Mouse (Mus musculus) telencephalon, adult 2 months (tissue): Measurements from ENCODE around the gene Irf8.

Experiments
- DNase-seq: peaks from one replicate; pipeline ENCODE4 v3.0.0-alpha.2; 2011; ENCODE audit warnings: low read depth, low spot score

Irf8 gene

GRCm38 (mm10) chr8:120735770-120736481 is at the start of gene Irf8:
Gene Irf8, plus strand, starts transcription at chr8:120736358.
- DNase-seq, result peak; percentile 48

- DNase-seq, result no peak
These were observed 49.6 kb upstream of the Irf8 start for GRCm38 (mm10) chr8:120686576-120686975.

DNA sequence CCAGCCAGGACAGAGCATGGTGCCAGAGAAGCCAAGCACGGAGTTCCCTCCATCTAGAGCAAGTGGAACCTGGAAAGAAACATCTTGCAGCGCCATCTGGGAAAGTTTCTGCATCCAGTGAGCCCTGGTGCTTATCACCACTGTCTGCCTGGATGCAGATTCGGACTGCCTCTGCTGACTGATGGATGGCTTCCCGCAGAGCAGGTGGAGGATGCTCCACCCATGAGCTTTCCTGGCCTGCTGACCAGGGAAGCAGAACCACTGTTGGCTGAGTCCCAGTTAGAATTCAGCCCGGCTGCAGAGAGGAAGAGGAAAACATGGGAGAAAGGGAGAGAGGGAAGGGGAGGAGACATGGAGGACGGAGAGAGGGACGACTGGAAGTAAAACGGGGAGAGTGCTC is 48.4 kb upstream of the Irf8 start:
- DNase-seq, result no peak

DNA sequence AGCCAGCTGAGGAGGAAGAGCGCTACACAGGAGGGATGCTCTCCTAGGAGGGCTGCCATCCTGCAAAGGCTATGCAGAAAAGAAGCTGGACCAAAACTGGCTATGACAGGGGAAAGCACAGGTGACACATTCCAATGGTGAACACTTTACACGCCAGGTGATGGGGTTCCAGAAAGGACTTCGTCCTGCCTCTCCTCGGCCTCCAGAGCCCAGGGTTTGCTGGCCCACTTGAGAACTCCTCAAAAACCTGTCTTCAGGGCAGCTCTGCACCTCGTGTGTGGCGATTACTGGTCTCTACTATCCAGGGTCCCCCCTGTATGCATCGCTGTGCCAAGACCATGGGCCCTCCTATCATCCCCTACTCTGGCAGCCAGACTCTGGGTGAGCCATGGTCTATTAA is 47.6 kb upstream of the Irf8 start:
- no peak for DNase-seq

DNA sequence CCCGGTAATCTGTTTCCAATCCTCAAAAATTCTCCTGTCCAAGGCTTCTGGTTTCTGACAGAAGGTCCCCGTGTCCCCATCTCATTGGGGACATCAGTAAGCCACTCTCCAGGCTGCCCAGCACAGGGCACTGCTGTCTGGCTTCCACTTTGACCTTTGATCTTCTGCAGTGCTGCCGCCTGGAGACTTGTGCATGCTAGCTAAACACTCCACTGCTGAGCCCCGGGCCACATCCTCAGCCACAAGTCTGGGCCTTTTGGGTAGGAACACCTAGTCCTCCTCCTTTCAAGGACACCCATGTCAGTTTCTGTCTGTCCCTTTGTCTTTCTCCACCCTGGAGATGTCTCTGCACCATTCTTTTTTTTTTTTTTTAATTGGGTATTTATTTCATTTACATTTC is 43.2 kb upstream of the Irf8 start:
- no peak for DNase-seq

DNA sequence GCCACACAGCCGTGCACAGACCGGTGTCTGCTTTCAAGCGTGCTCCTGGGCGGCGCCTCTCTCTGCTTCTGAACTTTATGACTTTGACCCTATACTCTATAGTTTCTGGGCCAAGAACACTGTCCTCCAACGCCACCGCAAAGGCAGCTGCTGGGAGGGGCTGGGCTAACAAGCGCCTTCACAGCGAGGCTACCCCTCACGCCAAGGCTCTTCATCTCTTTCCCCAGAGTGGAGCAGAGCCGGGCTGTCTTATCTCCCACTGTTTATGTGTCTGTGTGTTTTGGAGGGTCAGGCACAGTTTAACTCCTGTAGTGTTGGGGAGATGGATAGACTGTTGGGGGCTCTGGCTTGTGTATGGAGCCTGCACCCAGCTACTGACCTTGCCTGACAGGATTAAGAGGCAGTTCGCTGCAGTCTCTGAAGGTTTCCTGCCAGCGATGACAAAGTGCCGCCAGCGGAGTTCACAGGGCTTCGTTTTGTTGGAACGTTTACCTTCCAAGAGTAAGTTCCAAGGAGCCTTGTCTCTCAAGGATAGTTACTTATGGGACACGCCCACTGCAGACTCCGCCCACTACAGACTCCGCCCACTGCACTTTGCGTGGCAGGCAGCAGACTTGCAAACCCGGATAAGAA is 42.2 kb upstream of the Irf8 start:
- no peak for DNase-seq

DNA sequence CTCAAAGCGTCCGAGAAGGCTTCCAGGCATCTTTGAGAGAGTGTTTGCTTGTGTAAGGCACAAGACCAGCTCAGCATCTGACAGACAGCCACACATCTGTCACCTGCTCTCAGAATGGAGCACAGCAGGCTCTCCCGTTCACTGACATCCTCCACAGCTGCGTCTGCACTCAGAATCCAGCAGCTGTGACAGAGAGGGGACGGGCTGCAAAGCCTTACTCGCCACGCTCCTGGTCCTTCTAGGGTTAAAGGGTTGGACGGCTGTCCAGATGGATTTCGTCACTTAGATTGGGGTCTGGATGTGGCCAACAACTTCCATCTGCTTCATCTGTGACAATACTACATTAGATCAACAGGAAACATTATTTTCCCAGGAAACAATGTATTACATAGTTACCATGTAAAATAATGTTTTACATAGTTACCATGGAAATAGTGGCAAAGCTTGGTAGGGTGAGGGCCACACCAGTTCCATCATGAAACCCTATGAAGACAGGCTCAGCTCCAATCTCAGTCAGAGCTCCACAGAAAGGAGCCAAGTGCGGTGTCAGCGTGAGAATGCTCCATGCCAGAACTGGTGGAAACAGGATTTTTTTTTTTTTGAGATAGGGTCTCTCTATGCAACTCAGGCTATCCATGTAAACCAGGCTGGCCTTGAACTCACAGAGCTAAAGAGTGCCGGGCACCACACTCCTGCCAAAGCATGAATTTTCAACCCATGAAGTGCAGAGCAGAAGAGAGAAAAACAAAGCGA is 39.6 kb upstream of the Irf8 start:
- DNase-seq, result no peak

DNA sequence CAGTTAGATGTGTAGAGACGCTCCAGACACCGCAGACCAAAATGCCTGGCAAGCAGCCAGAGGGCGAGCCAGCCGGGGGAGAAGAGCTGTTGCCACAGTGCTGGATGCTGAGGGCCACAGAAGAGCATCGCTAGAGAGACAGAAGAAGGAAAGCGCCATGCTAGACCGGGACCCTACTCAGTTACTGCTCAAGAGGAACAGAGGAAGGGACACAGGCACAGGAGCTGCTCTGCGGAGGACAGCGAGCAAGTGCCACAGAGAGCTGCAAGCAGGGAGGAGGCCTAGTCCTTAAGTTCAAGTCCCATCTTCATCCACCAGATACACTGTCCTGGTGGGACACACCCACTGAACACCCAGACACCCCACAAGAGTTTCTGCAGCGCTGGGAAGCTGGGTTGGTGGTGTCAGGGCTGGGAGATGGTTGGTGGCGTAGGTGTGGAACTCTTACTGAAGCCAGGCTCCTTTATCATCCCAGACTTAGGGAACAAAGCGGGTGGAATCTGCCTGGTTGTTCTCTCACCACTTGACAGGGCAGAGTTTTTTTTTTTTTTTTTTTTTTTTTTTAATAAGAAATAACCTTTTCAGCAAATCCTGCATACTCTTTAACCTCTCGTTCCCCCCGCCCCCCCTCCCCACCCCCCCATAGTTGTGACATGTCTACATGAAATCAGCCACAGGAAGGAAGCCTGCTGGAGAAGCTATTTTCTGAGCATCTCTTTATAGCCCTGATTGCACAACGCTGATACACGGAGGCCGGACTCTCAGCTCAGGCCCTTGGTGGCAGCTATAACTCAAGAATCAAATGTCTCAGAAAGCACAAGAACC is 38.8 kb upstream of the Irf8 start:
- DNase-seq, result no peak

- no peak for DNase-seq
These were observed 38.2 kb upstream of the Irf8 start for GRCm38 (mm10) chr8:120697979-120698272.

DNA sequence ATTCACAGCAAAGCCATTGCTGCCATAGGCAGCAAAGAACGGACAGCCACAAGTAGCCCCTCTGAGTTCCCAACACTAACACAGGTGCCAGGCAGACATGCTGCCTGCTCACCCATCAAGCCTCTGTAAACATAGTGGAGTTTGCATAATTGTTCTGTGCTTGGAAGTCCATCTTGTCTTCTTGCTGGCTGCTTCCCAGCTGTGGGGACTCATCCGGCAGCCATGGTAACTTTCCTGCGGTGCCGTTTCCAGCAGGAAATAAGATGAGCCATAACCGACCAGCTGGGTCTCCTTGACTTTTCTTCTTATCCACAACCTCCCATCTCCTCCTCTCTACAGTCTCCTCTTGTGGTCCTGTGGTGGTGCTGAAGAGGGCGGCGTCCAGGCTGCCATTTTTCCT is 37.7 kb upstream of the Irf8 start:
- no peak for DNase-seq

DNA sequence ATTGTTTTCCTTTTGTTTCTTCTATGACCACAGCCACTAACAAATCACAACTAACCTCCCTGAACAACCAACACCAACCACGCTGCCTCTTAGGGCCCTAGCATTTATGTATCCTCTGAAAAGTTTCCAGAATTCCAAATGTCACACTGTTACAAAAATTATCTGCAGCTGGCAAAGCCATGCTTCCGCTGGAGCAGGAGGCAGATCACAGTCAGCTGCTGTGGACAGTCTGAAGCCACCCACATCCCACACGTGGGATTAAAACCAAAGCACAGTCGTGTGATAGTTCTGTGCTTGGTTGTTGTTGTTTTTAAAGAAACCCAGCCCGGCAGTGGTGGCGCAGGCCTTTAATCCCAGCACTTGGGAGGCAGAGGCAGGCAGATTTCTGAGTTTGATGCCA is 37.1 kb upstream of the Irf8 start:
- DNase-seq, result no peak

DNA sequence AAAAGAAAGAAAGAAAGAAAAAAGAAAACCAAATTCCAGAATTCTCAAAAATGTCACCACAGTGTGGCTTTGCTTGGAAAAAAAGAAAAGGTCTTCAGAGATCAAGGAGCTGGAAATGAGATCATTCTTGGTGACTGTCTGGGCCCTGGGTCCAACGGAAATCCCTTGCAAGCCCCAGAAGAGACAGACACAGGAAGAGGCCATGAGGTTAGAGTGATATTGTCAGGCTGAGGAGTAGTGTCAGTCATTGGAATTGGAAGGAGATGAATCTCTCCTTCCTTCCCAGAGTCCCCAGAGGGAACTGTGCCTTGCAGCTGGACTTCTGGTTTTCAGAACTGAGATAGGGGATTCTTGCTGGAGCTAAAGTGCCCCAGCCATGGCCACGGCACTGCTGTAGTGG is 36.6 kb upstream of the Irf8 start:
- no peak for DNase-seq

DNA sequence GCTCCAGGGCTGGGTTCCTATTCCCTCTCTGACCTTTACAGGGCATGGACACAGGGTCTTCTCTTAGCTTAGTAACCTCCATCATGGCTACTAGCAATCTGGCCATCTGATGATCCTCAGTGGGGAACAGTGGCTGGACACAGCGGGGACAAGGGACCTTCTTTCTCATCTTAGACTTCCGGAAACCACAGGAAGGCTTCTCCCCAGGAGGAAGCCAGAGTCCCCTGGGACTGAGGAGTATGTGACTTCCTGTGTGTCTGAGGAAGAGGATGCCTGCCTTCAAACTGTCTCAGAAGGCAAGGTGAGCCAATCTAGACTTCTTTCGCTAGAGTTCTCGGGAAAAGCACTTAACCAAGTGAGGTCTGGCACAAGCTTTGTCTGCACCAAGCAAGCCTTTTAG is 36.1 kb upstream of the Irf8 start:
- DNase-seq, result no peak

- no peak for DNase-seq
These were observed 34.2 kb upstream of the Irf8 start for GRCm38 (mm10) chr8:120701758-120702465.

GRCm38 (mm10) chr8:120704203-120704602 is 32.0 kb upstream of the Irf8 start:
- no peak for DNase-seq

- DNase-seq, result no peak
These were observed 31.0 kb upstream of the Irf8 start for GRCm38 (mm10) chr8:120705163-120705562.

DNA sequence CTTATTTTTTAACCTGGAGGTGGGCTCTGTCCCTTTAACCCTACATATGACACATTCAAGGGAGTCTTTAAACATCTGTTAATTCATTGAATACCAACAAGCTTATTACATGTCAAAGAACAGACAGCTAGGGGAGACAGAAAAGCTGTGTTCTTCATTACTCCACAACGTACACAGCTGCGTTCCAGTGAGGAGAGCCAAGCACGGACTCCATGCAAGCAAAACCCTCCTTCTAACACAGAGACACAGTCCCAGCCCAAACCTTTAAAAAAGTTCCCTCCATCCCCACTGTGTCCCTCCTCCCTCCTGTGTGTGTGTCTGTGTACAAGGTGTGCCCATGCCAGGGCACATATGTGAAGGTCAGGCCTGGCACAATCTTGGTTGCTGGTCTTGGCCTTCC is 30.0 kb upstream of the Irf8 start:
- no peak for DNase-seq

DNA sequence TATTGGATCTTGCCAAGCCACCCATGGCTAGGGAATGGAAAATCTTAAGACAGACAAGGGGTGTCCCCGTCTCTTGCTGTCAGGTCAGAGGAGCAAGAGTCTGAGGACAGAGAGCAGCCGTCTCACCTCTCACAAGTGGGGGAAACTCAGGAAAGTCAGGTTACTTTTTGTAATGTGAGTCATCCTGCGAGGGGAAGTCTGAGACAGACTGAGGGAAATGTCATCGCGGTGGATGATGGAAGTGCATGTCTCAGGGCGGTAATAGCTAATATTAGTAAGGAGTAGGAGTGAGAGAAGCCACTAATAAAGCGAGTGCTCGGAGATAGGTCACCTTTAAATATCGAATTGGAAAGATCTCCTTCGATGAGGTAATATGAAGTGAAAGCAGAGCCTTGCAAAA is 27.0 kb upstream of the Irf8 start:
- DNase-seq, result no peak

DNA sequence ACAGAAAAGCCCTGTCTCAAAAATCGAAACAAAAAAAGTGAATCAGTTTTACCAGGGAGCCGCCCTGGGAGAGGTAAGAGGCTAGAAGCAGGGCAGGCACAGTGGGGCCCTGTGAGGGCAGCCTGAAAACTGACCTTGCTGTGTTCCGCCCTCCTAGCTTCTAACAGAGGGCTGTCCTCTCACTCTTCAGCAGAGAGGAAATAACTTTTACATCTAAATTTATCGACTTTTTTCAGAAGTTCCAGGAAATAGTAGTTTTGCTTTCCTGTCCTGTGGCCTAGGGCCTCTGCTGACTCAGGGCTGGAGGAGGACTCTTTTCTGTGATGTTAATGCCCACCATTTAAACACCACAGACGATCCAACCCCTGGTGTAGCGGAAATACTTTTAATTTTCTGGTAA is 21.0 kb upstream of the Irf8 start:
- DNase-seq, result no peak

DNA sequence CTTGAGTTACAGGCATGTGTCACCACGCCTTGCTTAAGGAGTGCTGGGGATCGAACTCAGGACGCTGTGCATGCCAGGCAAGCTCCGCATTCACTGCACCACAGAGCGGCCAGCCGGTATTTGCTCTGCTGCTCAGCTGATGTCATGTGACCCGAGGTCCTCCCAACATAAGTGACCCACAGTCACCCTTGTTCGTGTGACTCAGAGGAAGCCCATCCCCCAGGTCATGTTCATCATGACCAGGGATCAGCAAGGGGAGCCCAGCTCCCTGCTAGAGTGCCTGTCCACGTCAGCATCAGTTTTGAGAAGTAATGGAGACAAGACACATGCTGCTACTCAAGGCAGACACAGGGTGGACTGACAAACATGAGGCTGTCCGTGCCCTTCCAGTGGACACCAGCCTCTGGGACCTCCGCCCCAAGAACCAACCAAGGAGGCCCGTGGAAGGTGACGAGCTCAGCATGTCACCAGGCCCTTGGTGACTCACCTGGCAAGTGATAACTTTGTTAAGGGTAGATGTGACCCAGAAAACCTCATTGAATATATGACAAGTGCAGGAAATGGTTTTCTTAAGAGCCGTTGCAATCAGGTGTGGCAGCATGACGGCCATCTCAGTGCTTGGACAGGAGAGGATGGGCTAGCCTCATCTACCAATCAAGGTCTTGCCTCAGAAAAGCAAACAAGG is 20.0 kb upstream of the Irf8 start:
- DNase-seq, result no peak

GRCm38 (mm10) chr8:120719586-120720236 is 16.4 kb upstream of the Irf8 start:
- DNase-seq, result no peak
